ENCODE assay signal across 9 mouse cellular contexts in the genomic region with DNA sequence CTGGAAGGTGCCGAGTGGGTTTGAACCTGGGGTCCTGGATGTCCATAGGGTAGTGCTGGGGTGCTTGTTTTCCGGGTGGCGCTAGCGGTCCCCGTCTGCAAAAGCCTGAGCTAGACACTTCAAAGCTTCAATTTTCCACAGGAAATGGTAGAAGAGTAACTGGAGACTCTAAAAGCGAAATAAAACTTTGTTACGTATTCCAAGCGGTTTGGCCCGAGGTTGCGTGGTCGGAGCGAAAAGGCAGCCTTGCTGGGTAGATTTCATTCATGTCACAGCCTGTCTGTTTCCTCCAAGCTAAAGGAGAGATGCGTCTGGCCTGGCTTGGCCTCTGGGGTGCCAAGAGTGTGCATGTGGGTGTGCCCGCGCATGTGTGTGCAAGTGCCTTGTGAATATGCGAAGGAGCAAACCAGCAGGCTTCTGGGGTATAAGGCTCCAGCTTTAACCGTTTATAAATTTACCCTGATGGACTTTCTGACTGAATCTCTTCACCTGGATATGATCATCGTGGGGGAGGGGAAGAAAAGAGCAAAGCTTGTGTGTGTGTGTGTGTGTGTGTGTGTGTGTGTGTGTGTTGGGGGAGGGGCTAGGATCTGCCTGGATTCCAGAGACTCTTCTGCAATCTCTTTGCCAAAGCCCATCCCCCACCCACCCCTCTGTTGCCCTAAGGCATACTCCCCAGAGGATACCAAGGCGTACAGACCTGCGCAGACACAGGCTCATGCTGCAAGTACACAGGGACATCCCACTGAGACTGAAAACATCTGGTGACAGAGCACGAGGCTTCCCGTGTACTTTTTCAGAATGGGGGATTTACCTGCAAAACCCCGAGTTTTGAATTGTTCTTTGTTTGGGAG. TPM values are rescaled to one million over a fixed set of nuclear protein-coding genes. Genes with fewer than 3 reads are reported as not detected.
DNase-seq lines count a peak whose midpoint lies in the region; ATAC-seq and TF ChIP-seq lines count a peak whose summit lies in the region.
"Had no signal": no experiment of that assay in that cellular context is flagged by ENCODE, and none has a peak within 500 bp of the region (broad histone marks: within the 10 kb centered on the region; RNA-seq: fewer than 3 reads in every experiment).

No protein-coding gene starts in this region.

- TF ChIP-seq POLR2A in limb, embryonic 14.5 days (IDR thresholded peaks at IDR 0.05; ENCODE audit: borderline replicate concordance, extremely low read depth, insufficient read depth, insufficient read length) = no peak

- no peak for DNase-seq in gastrocnemius, adult 2 months
- no peak for DNase-seq in gastrocnemius, postnatal 10 days
- peak; percentile 55 for DNase-seq in CD4-positive, CD25-positive, alpha-beta regulatory T cell, adult 2 months (ENCODE audit: low read depth, low spot score)
- DNase-seq in limb, embryonic 14.5 days (ENCODE audit: low spot score) = no peak
- no peak for DNase-seq in gastrocnemius, postnatal 14 days
- no peak for DNase-seq in left cerebral cortex, adult 8-10 months (ENCODE audit: low spot score in 2 of 2)

- peak overlapping the region; percentile 92 for H3K4me2 ChIP-seq in embryonic facial prominence, embryonic 12.5 days (replicated peaks)
- peak overlapping the region; percentile 98 for H3K4me2 ChIP-seq in limb, embryonic 14.5 days (replicated peaks; ENCODE audit: low read depth, low read length, severe bottlenecking)

- ATAC-seq in embryonic facial prominence, embryonic 12.5 days (ENCODE audit: insufficient number of reproducible peaks, insufficient read depth, low FRiP score, low TSS enrichment) = no peak
- no peak for ATAC-seq in limb, embryonic 14.5 days (ENCODE audit: low FRiP score, low read depth)
- no peak for ATAC-seq in megakaryocyte, adult 5-6 weeks (ENCODE audit: poor library complexity, severe bottlenecking)

- H3K9me3 ChIP-seq in embryonic facial prominence, embryonic 12.5 days = no peaks in the 10 kb centered on the region
- H3K9me3 ChIP-seq in limb, embryonic 14.5 days (ENCODE audit: control insufficient read depth, low read length) = no peaks in the 10 kb centered on the region

- H3K4me3 ChIP-seq in gastrocnemius, adult 2 months = 0 out of 2 replicates have a peak overlapping the region, but pooled peaks have one; percentile 11
- H3K4me3 ChIP-seq in embryonic facial prominence, embryonic 12.5 days = peak overlapping the region; percentile 62
- peak overlapping the region; percentile 65 for H3K4me3 ChIP-seq in limb, embryonic 14.5 days (replicated peaks; ENCODE audit: low read length)

- peaks cover 10% of the 10 kb centered on the region; the same call in 1 of the 2 replicates for H3K27me3 ChIP-seq in embryonic facial prominence, embryonic 12.5 days
- no peaks in the 10 kb centered on the region for H3K27me3 ChIP-seq in limb, embryonic 14.5 days (ENCODE audit: control insufficient read depth, insufficient read depth, low read length)

- H3K27ac ChIP-seq in gastrocnemius, adult 2 months = no peak overlapping the region
- no peak overlapping the region; the same call in 1 of the 2 replicates for H3K27ac ChIP-seq in embryonic facial prominence, embryonic 12.5 days
- H3K27ac ChIP-seq in limb, embryonic 14.5 days (replicated peaks; ENCODE audit: low read depth, low read length) = no peak overlapping the region

- WGBS in embryonic facial prominence, embryonic 12.5 days = 20% methylated on average over 23 of the region's 23 CpGs
- WGBS in limb, embryonic 14.5 days = 15% methylated on average over 23 of the region's 23 CpGs

- H3K9ac ChIP-seq in embryonic facial prominence, embryonic 12.5 days = 0 out of 2 replicates have a peak overlapping the region, but pooled peaks have one; percentile 36
- peak overlapping the region; percentile 69 for H3K9ac ChIP-seq in limb, embryonic 14.5 days (ENCODE audit: low read depth, low read length, severe bottlenecking)

- no peaks in the 10 kb centered on the region for H3K36me3 ChIP-seq in embryonic facial prominence, embryonic 12.5 days
- no peaks in the 10 kb centered on the region for H3K36me3 ChIP-seq in limb, embryonic 14.5 days (ENCODE audit: control insufficient read depth, insufficient read depth, low read length)
- H3K36me3 ChIP-seq: G1E had no signal

- H3K4me1 ChIP-seq in embryonic facial prominence, embryonic 12.5 days = peaks cover 21% of the 10 kb centered on the region
- peaks cover 19% of the 10 kb centered on the region for H3K4me1 ChIP-seq in limb, embryonic 14.5 days (ENCODE audit: control insufficient read depth, insufficient read depth, low read length)

- TF ChIP-seq CTCF in gastrocnemius, adult 2 months (IDR thresholded peaks at IDR 0.05) = no peak

- intact Hi-C loops in gastrocnemius, adult 2 months (cut with DNase I) = no loop called here
- intact Hi-C loops in gastrocnemius, postnatal 14 days (cut with DNase I; ENCODE audit: low total_unique reads) = no loop called here

RNA-seq across cellular contexts. Expression of a gene that starts 2.9 kb away (rescaled TPM):
- 1 to 10 TPM in 1 of 2 experiments, under 1 TPM in 1; 0.77 to 1.2 TPM for total RNA-seq in gastrocnemius, adult 2 months (2021)
- 1 to 10 TPM; 1.2 to 1.9 TPM for total RNA-seq in gastrocnemius, postnatal 10 days (2021)
- 10.1 and 10.5 TPM in 2 replicates for polyA plus RNA-seq in embryonic facial prominence, embryonic 12.5 days (2016; fragmentation: Nextera tagmentation; extraction: Ambion mirVana)
- 10.2 and 13.8 TPM in 2 replicates for polyA plus RNA-seq in limb, embryonic 14.5 days (2012; rRNA removed)
- polyA plus RNA-seq in limb, embryonic 14.5 days (2014; fragmentation: Nextera tagmentation; extraction: Ambion mirVana) = 11.6 and 12.7 TPM in 2 replicates
- total RNA-seq in megakaryocyte, adult 5-6 weeks (2015) = 0.67 and 2.7 TPM in 2 replicates
- total RNA-seq in megakaryocyte, adult 5-6 weeks (2017) = 0.37 and 0.40 TPM in 2 replicates
- total RNA-seq in gastrocnemius, postnatal 14 days (2021) = 1 to 10 TPM in 1 of 2 experiments, under 1 TPM in 1; 0.47 to 1.1 TPM
- total RNA-seq in left cerebral cortex, adult 8-10 months (2022) = 10 to 100 TPM; 21.3 to 31.7 (median 27.6) TPM
- polyA plus RNA-seq: G1E had no signal

Comparison
In these comparisons a context has a peak if more than half of its experiments do, and no peak if none do; other contexts are left out.
1. H3K4me3 ChIP-seq: peak in every context shown above with its lines; median percentile 65 in limb, embryonic 14.5 days; 62 in embryonic facial prominence, embryonic 12.5 days; 11 in gastrocnemius, adult 2 months.
2. RNA of a gene that starts 2.9 kb away (total RNA-seq): 21.3 to 31.7 TPM in left cerebral cortex, adult 8-10 months; 1.2 to 1.9 TPM in gastrocnemius, postnatal 10 days, 0.77 to 1.2 TPM in gastrocnemius, adult 2 months, 0.47 to 1.1 TPM in gastrocnemius, postnatal 14 days and 0.37 to 2.7 TPM in megakaryocyte, adult 5-6 weeks; every median in the first group is over 4 times any median in the second.